Mouse (Mus musculus) adrenal gland, adult 18-20 months (tissue): ENCODE measurements at regions not wholly inside any gene's neighbourhood (a gene's known extent, or its start where the extent isn't known, plus 50 kb on each side); places are given as distances from the start of the nearest gene placed in this dataset.

Experiments used
- DNase-seq, 2 experiments: peaks; one replicate each; pipeline ENCODE4 v3.0.0; 2021 to 2022; ENCODE audit warnings: low spot score in 2 of 2

GRCm38 (mm10) chr5:21109030-21109429 is 53.3 kb upstream of the Ptpn12 start:
- no peak for DNase-seq

- no peak for DNase-seq
Observed at GRCm38 (mm10) chr5:21113377-21113776, 57.7 kb upstream of the Ptpn12 start.

- no peak for DNase-seq
Observed at GRCm38 (mm10) chr5:21115552-21115951, 59.8 kb upstream of the Ptpn12 start.

GRCm38 (mm10) chr5:21123081-21123480 is 63.0 kb upstream of the Gsap start:
- peak in 1 of 2 experiments; percentile 9 for DNase-seq

- peak in 1 of 2 experiments; percentile 9 for DNase-seq
Observed at GRCm38 (mm10) chr5:21125085-21125484, 61.0 kb upstream of the Gsap start.

- DNase-seq, result no peak
Observed at GRCm38 (mm10) chr5:21131173-21131572, 54.9 kb upstream of the Gsap start.

- no peak for DNase-seq
Observed at GRCm38 (mm10) chr5:21131943-21132342, 54.1 kb upstream of the Gsap start.

GRCm38 (mm10) chr5:21135476-21135875 is 50.6 kb upstream of the Gsap start:
- DNase-seq, result no peak

GRCm38 (mm10) chr5:21136081-21136480 is 50.0 kb upstream of the Gsap start:
- peak in 1 of 2 experiments; percentile 40 for DNase-seq
